Mouse (Mus musculus) liver, adult 2 months (tissue): ENCODE measurements around the gene Isoc2b. TPM values are rescaled to one million over a fixed set of nuclear protein-coding genes. Genes with fewer than 3 reads are reported as not detected.

Experiments
- DNase-seq: peaks from one replicate; pipeline ENCODE4 v3.0.0-alpha.2; 2011; ENCODE audit warnings: low read depth, low spot score; ENCODE audit errors: extremely low read depth
- H3K27ac ChIP-seq: fragments of 200-500 bp; replicated peaks from 2 replicates; pipeline ENCODE4 v1.5.1; 2012; ENCODE audit warnings: low read depth, mild to moderate bottlenecking, control low read depth, inconsistent platforms, low read length; ENCODE audit not compliant: insufficient read depth
- H3K27me3 ChIP-seq: fragments of 200-500 bp; 2 replicates; pipeline ENCODE4 v1.6.1; 2012; ENCODE audit warnings: mild to moderate bottlenecking, moderate library complexity, low read length, inconsistent platforms; ENCODE audit not compliant: control insufficient read depth, insufficient read depth
- H3K36me3 ChIP-seq: fragments of 200-500 bp; 2 replicates; pipeline ENCODE4 v1.6.1; 2012; ENCODE audit warnings: low read length, inconsistent platforms; ENCODE audit not compliant: control insufficient read depth, insufficient read depth
- H3K4me1 ChIP-seq: fragments of 200-500 bp; 2 replicates; pipeline ENCODE4 v1.6.1; 2011; ENCODE audit warnings: low read length; ENCODE audit not compliant: control insufficient read depth, insufficient read depth
- H3K4me3 ChIP-seq: fragments of 200-500 bp; 2 replicates; pipeline ENCODE4 v1.5.1; 2011; ENCODE audit warnings: low read depth, mild to moderate bottlenecking, control low read depth, low read length, moderate library complexity; ENCODE audit not compliant: insufficient read depth
- H3K79me2 ChIP-seq: fragments of 200-500 bp; 2 replicates; pipeline ENCODE4 v1.6.1; 2012; ENCODE audit warnings: inconsistent platforms, mild to moderate bottlenecking, low read length, moderate library complexity; ENCODE audit not compliant: control insufficient read depth, insufficient read depth
- H3K9ac ChIP-seq: fragments of 200-500 bp; 2 replicates; pipeline ENCODE4 v1.6.1; 2012; ENCODE audit warnings: low read depth, mild to moderate bottlenecking, control low read depth, inconsistent platforms, low read length
- CTCF ChIP-seq: fragments of 200-500 bp; IDR thresholded peaks from 2 replicates; pipeline ENCODE4 v1.5.1; 2011; ENCODE audit warnings: low read depth, low read length, control low read depth
- POLR2A ChIP-seq: fragments of 200-500 bp; IDR thresholded peaks from 2 replicates; pipeline ENCODE4 v1.6.1; 2011; ENCODE audit warnings: low read length, control low read depth; ENCODE audit not compliant: insufficient read depth; ENCODE audit errors: extremely low read depth
- WGBS: fragments of 180-500 bp; shearing (Covaris S2); methylation state at CpG from one replicate; pipeline ENCODE4 v1.1.7; 2018; 5-methylcytosine and 5-hydroxymethylcytosine counted together
- polyA plus RNA-seq: library from polyadenylated mRNA; depleted of rRNA; stranded (reverse); fragments of >200 nt; gene quantifications from 2 replicates; pipeline ENCODE4 v1.2.3, GENCODE M21; 2012
- total RNA-seq: library from RNA; depleted of rRNA; stranded (reverse); fragments of >200 nt; gene quantifications from 2 replicates; pipeline ENCODE4 v1.2.3, GENCODE M21; 2014

The Isoc2b gene
- total and polyA plus RNA-seq, 2 experiments, result 34.6 to 40.2 TPM

DNA sequence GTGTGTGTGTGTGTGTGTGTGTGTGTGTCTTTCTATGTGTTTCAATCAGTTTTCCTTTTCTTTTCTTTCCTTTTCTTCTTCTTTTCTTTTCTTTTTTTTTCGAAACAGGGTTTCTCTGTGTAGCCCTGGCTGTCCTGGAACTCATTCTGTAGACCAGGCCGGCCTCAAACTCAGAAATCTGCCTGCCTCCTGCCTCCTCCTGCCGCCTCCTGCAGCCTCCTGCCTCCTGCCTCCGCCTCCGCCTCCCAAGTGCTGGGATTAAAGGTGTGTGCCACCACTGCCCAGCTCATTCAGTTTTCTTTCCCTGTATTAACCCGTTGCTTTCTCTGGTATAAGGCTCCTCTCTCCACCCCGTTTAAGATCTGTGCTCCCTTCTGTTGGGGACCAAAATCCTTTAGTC lies 12.7 kb downstream of the Isoc2b start:
- Histone ChIP-seq H3K4me3 (no peak overlapping the region), H3K27me3 (no peaks in the 10 kb centered on the region), H3K79me2 (no peaks in the 10 kb centered on the region), H3K4me1 (peaks cover 10% of the 10 kb centered on the region), H3K27ac (no peak overlapping the region), H3K9ac (no peak overlapping the region), H3K36me3 (no peaks in the 10 kb centered on the region)
- TF ChIP-seq CTCF (no peak), POLR2A (no peak)
- WGBS, result 86% methylated on average over 7 of the region's 7 CpGs
- DNase-seq, result no peak

DNA sequence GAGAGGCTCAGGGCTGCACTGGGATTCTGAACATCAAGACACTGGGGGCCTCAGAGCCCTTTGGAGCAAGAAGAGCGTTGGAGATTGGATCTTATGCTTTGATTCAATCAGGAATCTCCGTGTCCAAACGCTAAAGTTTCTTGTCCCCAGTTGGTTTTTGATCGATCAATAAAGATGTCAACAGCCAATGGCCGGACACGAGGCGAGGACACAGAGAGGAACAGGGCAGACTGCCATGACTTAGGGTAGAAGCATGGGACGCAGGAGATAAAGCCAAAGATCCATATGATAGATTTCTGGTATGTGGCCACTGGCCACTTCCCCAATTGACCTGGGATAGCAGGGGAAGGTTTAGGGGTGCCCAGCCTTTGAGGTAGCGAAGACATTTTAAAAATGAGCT lies 13.6 kb downstream of the Isoc2b start:
- DNase-seq, result peak; percentile 71
- Histone ChIP-seq H3K27ac (no peak overlapping the region), H3K27me3 (no peaks in the 10 kb centered on the region), H3K9ac (no peak overlapping the region), H3K4me1 (peaks cover 10% of the 10 kb centered on the region), H3K4me3 (no peak overlapping the region), H3K79me2 (no peaks in the 10 kb centered on the region), H3K36me3 (no peaks in the 10 kb centered on the region)
- no peak for TF ChIP-seq POLR2A
- no peak for TF ChIP-seq CTCF
- WGBS, result 25% methylated on average over 9 of the region's 9 CpGs

DNA sequence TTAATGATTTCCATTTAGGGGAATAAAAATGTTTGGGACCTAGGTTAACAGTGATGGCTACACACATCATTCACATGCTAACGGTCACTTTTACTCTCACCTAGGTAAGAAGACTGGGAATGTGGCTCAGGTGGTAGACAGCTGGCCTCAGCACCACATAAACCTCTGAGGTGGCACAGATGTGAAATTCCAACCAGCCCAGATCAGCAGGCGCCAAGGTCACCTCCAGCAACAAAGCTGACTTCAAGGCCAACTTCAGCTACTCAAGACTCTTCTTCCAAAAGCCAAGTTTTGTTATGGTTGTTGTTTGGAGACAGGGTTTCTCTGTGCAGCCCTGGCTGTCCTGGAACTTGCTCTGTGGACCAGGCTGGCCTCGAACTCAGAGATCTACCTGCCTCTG lies 16.4 kb downstream of the Isoc2b start:
- Histone ChIP-seq H3K36me3 (no peaks in the 10 kb centered on the region; the same call in 1 of the 2 replicates), H3K4me3 (no peak overlapping the region), H3K79me2 (no peaks in the 10 kb centered on the region), H3K27me3 (no peaks in the 10 kb centered on the region), H3K9ac (no peak overlapping the region), H3K4me1 (peaks cover 4% of the 10 kb centered on the region; the same call in 1 of the 2 replicates), H3K27ac (no peak overlapping the region)
- 89% methylated on average over 3 of the region's 3 CpGs for WGBS
- TF ChIP-seq POLR2A (no peak), CTCF (no peak)
- DNase-seq, result no peak

DNA sequence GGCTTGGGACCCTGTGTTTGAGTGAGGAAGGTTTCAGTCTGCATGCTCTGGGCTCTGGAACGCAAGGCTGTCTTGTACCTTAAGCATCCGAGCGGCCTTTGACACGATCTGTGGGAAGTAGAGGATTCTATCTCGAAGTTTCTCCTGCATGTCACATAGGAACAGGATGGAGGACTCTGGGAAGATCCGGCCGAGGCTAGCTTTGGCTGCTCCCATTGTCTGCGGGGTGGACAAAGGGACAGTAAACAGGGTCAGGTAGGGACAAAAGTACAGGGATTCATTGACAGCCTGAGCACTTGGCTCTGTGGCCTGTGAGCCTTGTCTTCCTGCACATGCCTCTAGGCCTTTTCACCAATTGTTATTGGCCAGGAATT lies 18.8 kb downstream of the Isoc2b start:
- H3K27ac ChIP-seq, result no peak overlapping the region
- no peak for DNase-seq
- no peak for TF ChIP-seq POLR2A
- no peaks in the 10 kb centered on the region; the same call in 1 of the 2 replicates for H3K36me3 ChIP-seq
- H3K79me2 ChIP-seq, result no peaks in the 10 kb centered on the region
- H3K4me1 ChIP-seq, result peaks cover 3% of the 10 kb centered on the region; the same call in 1 of the 2 replicates
- H3K27me3 ChIP-seq, result no peaks in the 10 kb centered on the region
- no peak overlapping the region for H3K9ac ChIP-seq
- no peak overlapping the region for H3K4me3 ChIP-seq
- 83% methylated on average over 8 of the region's 8 CpGs for WGBS

DNA sequence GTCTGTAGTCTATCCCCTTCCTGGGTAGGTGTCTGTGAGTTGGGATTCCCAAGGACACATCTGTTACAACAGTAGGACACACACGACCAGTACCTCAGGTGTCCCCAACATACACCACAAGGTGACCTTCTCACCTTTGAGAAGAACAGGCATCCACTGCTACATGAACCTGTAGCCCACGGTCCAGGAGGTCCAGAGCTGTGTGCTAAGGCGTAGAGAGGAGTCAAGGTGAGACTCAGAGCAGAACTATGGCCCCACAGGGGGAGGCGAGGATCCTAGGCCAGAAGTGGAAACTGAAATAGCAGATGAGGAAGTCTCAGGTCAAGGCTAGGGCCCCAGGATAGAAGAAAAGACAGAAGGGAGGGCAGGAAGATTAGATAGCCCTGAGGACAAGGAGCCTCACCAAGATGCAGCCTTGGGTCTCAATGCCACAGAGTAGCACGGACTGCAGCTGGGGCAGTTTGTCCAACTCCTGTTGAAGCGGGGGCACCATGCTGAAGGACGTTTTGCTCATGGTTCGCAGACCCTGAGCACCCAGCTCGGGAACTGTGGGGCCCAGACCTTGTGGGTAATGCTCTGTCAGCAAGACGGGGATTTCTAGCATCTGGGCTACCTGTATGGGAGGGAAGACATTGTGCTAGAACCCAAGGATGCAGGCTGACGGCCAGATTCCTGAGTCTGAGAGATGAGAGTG lies 19.3 kb downstream of the Isoc2b start:
- WGBS, result 86% methylated on average over 11 of the region's 11 CpGs
- Histone ChIP-seq H3K79me2 (no peaks in the 10 kb centered on the region), H3K27me3 (no peaks in the 10 kb centered on the region), H3K4me1 (no peaks in the 10 kb centered on the region), H3K27ac (no peak overlapping the region), H3K9ac (no peak overlapping the region), H3K36me3 (no peaks in the 10 kb centered on the region; the same call in 1 of the 2 replicates), H3K4me3 (no peak overlapping the region)
- TF ChIP-seq CTCF (no peak), POLR2A (no peak)
- DNase-seq, result no peak

DNA sequence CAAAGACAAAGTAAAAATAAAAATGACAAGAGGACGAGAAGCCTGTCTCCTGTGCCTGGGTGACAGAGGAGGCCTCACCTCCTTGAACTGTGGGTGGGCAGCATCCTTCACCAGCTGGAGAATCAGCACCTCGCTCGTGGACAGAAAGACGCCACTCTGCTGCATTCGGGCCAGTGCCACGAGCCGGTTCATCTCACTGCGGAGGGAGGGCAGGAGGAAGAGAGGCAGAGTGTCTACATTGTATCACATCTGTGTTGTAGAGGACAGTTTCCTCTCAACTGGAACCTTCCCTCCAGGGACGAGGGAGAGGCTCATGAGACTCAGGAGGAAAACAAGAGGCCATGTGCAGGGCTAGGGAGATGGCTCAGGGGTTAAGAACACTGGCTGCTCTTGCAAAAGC lies 20.7 kb downstream of the Isoc2b start:
- no peaks in the 10 kb centered on the region for H3K4me1 ChIP-seq
- no peaks in the 10 kb centered on the region for H3K79me2 ChIP-seq
- TF ChIP-seq POLR2A, result no peak
- TF ChIP-seq CTCF, result no peak
- DNase-seq, result no peak
- WGBS, result 72% methylated on average over 9 of the region's 9 CpGs
- no peak overlapping the region for H3K27ac ChIP-seq
- peaks cover 4% of the 10 kb centered on the region; the same call in 1 of the 2 replicates for H3K27me3 ChIP-seq
- no peaks in the 10 kb centered on the region; the same call in 1 of the 2 replicates for H3K36me3 ChIP-seq
- no peak overlapping the region for H3K9ac ChIP-seq
- H3K4me3 ChIP-seq, result no peak overlapping the region
